Mouse (Mus musculus) hindlimb bud, embryonic 11.5 days (tissue): ENCODE measurements around the gene Cyp1a1.
A peak's percentile ranks its signal among the peaks of the same experiment; 100 is the strongest.
"Not testable (repeated sequence)": the region's sequence is repeated elsewhere in the genome, so short reads cannot be mapped to it uniquely, and the experiment has no call there.

Experiments used
- DNase-seq: peaks from one replicate; pipeline ENCODE4 v3.0.0-alpha.2; 2012; ENCODE audit warnings: low read depth, low spot score; ENCODE audit errors: extremely low spot score

Cyp1a1 gene

GRCm38 (mm10) chr9:57697380-57697779, 9.7 kb downstream of the Cyp1a1 start:
- DNase-seq, result no peak

- no peak for DNase-seq
Measured at GRCm38 (mm10) chr9:57698466-57699150, 10.9 kb downstream of the Cyp1a1 start.

DNA sequence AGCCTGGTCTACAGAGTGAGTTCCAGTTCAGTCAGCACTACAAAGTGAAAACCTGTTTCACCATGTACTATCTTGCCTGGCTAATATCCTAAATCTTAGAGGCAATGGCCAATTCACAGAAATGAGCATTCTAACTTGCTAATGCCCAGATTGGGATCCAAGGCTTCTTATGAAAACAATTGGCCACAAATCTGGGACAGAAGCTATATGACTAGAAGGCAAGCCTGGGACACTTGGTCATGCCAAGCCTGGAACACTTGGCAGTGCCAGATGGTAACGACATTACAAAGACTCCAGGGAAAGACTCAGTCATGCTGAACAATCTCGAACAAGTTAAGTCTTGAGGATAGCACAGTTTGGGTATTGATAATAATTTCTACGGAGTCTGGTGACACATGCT, 18.8 kb downstream of the Cyp1a1 start:
- DNase-seq, result no peak

DNA sequence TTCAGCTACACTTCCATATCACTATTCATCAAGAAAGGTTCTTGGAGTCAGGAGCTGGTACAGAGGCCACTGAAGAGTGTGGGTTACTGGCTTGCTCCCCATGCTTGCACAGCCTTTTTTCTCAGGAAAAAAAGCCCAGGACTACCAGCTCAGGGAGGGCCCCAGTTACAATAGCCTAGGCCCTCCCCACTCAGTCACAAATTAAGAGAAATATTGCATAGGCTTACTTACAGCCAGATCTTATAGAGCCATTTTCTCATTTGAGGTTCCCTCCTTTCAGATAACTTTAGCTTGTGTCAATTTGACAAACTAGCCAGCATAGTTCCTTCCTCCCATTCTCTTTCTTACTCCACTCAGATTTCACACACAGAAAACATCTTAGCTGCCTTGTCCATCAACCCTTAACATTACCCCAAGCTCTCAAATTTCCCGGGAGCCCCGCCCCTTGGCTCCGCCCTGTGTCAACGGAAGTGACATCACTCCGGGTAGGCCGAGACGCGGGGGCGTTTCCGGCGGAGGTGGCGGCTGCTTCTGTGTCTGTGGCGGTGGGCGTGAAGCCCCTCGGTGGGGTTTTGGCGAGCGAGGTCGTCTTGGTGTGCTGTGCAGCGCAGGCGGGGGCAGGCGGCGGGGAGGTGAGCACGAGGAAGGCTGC, 20.5 kb downstream of the Cyp1a1 start, which contains the start of gene Edc3:
Edc3 (plus strand) TSS at position 473 of the 652 bp plus-strand sequence.
- DNase-seq, result peak; percentile 69

GRCm38 (mm10) chr9:57708720-57709274, 21.1 kb downstream of the Cyp1a1 start:
- no peak for DNase-seq

DNA sequence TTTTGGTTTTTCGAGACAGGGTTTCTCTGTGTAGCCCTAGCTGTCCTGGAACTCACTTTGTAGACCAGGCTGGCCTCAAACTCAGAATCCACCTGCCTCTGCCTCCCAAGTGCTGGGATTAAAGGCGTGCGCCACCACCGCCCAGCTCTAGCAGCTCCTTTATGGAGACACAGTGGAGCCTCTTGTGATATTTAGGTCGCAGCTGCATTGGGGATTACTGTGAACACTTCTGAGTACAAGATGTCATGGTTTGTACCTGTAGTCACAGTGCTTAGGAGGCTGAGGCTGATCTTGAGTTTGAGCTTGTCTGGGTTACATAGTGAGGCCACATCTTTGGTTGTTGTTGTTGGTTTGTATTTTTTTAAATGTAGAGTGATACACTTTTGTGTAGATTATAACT, 22.5 kb downstream of the Cyp1a1 start:
- DNase-seq, result not testable (repeated sequence)

DNA sequence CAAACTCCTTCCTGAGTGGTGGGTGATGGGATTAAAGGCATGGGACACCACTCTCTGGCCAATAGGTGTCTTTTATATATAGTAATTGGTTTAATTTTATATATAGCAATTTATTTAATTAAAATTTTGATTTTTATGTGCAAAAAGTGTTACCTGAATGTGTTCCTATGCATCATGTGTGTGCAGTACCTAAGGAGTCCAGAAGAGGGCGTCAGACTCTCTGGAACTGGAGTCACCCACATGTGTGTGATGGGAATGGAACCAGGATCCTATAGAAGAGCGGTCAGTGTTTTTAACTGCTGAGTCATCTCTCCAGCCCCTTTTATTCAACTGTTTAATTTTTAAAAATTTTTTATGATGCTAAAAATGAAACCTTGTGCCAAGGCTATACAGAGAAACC, 24.5 kb downstream of the Cyp1a1 start:
- no peak for DNase-seq

- DNase-seq, result no peak
Measured at GRCm38 (mm10) chr9:57718408-57718807, 30.7 kb downstream of the Cyp1a1 start.

DNA sequence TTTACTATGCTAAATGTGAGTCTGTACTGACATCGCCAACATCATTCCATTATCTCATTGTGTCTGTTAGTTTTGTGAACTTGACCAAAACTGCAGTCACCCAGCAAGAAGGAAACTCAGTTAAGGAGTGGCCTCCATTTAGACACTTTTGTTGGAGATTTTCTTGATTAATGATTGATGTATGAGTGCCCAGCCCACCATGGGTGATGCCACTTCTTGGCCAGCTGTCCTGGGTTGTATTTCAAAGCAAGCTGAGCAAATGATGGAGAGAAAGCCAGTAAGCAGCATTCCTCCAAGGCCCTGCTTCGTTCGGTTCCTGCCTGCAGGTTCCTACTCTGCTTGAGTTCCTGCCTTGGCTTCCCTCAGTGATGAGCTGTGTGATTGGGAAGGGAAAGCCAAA, 33.0 kb downstream of the Cyp1a1 start:
- DNase-seq, result no peak

DNA sequence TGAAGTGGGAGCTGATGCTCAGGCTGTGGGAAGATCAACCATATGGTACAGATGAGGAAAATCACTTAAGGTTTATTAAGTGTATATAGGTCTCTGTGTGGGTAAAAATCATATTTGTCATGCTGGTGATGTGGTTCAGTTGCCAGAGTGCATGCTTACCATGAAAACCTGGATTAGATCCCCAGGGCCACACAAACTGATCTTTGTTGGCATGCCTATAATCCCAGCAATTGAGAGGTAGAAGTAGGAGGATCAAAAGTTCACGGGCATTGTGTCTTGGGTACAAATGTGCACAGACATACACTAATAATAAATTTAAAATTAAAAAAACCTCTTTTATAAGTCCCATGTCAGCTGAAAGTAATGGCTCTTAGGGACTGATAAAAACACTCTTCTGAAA, 34.6 kb downstream of the Cyp1a1 start:
- no peak for DNase-seq

DNA sequence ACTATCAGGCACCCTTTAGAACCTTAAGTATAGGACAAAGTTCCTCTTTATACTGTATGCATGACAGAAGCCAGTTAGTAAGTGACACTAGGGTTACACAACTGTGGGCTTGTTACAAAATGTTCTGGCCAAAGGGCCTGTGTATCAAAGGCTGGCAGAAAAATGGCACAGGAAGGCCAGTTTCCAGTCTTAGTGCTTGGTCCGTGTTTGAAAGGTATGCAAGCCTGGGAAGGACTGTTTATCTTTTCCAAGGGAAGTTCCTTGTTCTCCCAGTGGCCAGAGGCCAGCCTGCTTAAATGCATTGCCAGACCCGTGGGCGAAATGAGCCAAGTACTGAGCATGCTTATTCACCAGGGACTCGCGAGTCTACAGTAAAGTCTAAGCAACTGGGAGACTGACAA, 35.6 kb downstream of the Cyp1a1 start:
- no peak for DNase-seq

GRCm38 (mm10) chr9:57723796-57724195, 36.1 kb downstream of the Cyp1a1 start:
- no peak for DNase-seq

DNA sequence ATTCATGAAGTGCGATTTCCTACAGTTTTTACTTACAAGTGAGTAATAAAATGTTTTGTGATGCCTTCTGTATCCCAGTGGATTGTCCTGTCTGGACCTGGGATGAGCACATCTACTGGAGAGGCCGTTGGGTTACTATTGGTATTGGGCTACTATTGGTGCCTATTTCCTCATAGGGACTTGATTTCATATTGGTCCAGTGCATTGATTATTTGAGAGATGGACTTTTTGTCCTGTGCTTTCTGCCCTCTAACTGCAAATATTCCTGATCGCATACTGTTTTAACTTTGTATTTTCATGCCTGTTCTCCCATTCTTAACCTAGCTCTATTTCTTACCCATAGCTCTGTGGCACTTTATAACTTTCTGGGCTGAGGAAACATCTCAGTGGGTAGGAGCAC, 37.0 kb downstream of the Cyp1a1 start:
- no peak for DNase-seq

DNA sequence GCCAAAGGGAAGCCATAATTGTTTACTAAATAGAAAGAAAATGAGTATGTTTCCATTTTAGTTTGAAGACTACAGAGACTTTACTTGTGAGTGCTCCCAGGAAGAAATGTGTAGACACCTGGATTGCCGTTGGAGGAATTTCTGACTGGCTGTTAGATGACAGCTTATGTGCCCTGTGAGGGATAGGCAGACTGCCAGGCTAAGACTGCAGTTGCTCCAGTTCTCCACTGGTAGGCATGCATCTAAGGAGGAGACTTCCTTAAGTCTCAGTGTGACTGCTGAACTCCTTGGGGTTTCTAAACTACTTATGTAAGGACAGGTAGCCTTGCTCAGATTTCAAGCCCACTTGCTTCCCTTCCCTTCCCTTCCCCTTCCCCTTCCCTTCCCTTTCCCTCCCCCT, 40.6 kb downstream of the Cyp1a1 start:
- DNase-seq, result no peak

- no peak for DNase-seq
Measured at GRCm38 (mm10) chr9:57733606-57734005, 45.9 kb downstream of the Cyp1a1 start.

GRCm38 (mm10) chr9:57739863-57740262, 52.1 kb downstream of the Cyp1a1 start:
- DNase-seq, result no peak

GRCm38 (mm10) chr9:57744462-57745091, 56.8 kb downstream of the Cyp1a1 start:
- peak; percentile 33 for DNase-seq

- no peak for DNase-seq
Measured at GRCm38 (mm10) chr9:57747067-57747466, 59.3 kb downstream of the Cyp1a1 start.

GRCm38 (mm10) chr9:57748137-57748536, 60.4 kb downstream of the Cyp1a1 start:
- no peak for DNase-seq

GRCm38 (mm10) chr9:57748831-57749230, 61.1 kb downstream of the Cyp1a1 start:
- no peak for DNase-seq

DNA sequence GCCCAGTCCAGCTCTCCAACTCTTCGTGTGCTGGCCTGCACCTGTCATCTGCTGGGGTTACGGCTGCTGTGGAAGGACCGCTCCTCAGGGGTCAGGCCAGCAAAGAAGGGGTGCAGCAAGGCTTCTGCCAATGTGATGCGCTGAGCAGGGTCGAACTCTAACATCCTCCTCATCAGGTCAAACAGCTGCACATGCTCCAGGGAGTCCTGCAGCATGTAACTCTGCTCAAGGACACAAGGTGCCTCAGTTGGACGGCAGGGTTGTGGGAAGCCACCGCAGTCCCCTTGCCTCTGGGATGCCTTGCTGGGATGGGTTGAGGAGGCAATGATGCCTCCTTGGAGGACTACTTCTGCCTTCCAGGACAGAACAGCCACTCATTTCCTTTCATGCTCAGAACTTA, 63.2 kb downstream of the Cyp1a1 start:
- no peak for DNase-seq
